Mouse (Mus musculus) heart, postnatal 36 days (tissue): ENCODE measurements at regions not wholly inside any gene's neighbourhood (a gene's known extent, or its start where the extent isn't known, plus 50 kb on each side); places are given as distances from the start of the nearest gene placed in this dataset.

Source experiments
- DNase-seq, 2 experiments: peaks; one replicate each; pipeline ENCODE4 v3.0.0; 2021 to 2022
- intact Hi-C: fragments of 180-260 bp; cut with DNase I; formaldehyde crosslinking; loops from one replicate; pipeline ENCODE4 v1.15.1; 2025

GRCm38 (mm10) chr5:82125921-82126459 lies 1106.1 kb downstream of the Adgrl3 start:
- intact Hi-C loops, result no loop called here
- no peak for DNase-seq

- intact Hi-C loops, result no loop called here
- no peak for DNase-seq
Observed at GRCm38 (mm10) chr5:82142063-82142462, 1122.1 kb downstream of the Adgrl3 start.
